Mouse (Mus musculus) erythroblast, embryonic 14.5 days (primary cell): Measurements from ENCODE around the gene Dffa. TPM values are rescaled to one million over a fixed set of nuclear protein-coding genes. Genes with fewer than 3 reads are reported as not detected.

Source experiments
- H3K27me3 ChIP-seq: 2 replicates; pipeline ENCODE4 v1.6.1; 2012; ENCODE audit warnings: inconsistent platforms; ENCODE audit not compliant: control insufficient read depth
- H3K36me3 ChIP-seq: 2 replicates; pipeline ENCODE4 v1.6.1; 2012; ENCODE audit warnings: mild to moderate bottlenecking, inconsistent platforms; ENCODE audit not compliant: control insufficient read depth
- H3K4me1 ChIP-seq: 2 replicates; pipeline ENCODE4 v1.6.1; 2012; ENCODE audit warnings: inconsistent platforms; ENCODE audit not compliant: control insufficient read depth
- H3K4me3 ChIP-seq: replicated peaks from 2 replicates; pipeline ENCODE3; 2012; ENCODE audit warnings: moderate library complexity, mild to moderate bottlenecking, inconsistent platforms
- H3K9me3 ChIP-seq: 2 replicates; pipeline ENCODE4 v1.6.1; 2012; ENCODE audit warnings: low read length, inconsistent platforms, mixed read lengths; ENCODE audit not compliant: control insufficient read depth
- GATA1 ChIP-seq: IDR thresholded peaks from 2 replicates; pipeline ENCODE4 v1.6.1; 2012; ENCODE audit warnings: low read length, inconsistent platforms, mixed read lengths
- TAL1 ChIP-seq: IDR thresholded peaks from 3 replicates; pipeline ENCODE4 v1.6.1; 2012; ENCODE audit warnings: low read length, inconsistent platforms, mixed read lengths
- polyA plus RNA-seq: library from polyadenylated mRNA; stranded (reverse); fragments of >175 nt; gene quantifications from 2 replicates; pipeline ENCODE4 v1.2.3, GENCODE M21; 2012

The Dffa gene
- polyA plus RNA-seq, 1 experiment, result 0.24 TPM

- TF ChIP-seq GATA1 (no peak), TAL1 (no peak)
- Histone ChIP-seq H3K36me3 (peaks cover 33% of the 10 kb centered on the region), H3K27me3 (no peaks in the 10 kb centered on the region), H3K4me1 (peaks cover 10% of the 10 kb centered on the region), H3K9me3 (no peaks in the 10 kb centered on the region), H3K4me3 (no peak overlapping the region)
These were observed 19.5 kb downstream of the Dffa start for GRCm38 (mm10) chr4:149123432-149123831.

GRCm38 (mm10) chr4:149125341-149126114, 21.6 kb downstream of the Dffa start:
- no peaks in the 10 kb centered on the region for H3K27me3 ChIP-seq
- no peak overlapping the region for H3K4me3 ChIP-seq
- no peak for TF ChIP-seq TAL1
- TF ChIP-seq GATA1, result no peak
- H3K4me1 ChIP-seq, result peaks cover 2% of the 10 kb centered on the region
- no peaks in the 10 kb centered on the region for H3K9me3 ChIP-seq
- H3K36me3 ChIP-seq, result peaks cover 41% of the 10 kb centered on the region

GRCm38 (mm10) chr4:149126115-149126509, 22.2 kb downstream of the Dffa start:
- Histone ChIP-seq H3K27me3 (no peaks in the 10 kb centered on the region), H3K36me3 (peaks cover 46% of the 10 kb centered on the region)

DNA sequence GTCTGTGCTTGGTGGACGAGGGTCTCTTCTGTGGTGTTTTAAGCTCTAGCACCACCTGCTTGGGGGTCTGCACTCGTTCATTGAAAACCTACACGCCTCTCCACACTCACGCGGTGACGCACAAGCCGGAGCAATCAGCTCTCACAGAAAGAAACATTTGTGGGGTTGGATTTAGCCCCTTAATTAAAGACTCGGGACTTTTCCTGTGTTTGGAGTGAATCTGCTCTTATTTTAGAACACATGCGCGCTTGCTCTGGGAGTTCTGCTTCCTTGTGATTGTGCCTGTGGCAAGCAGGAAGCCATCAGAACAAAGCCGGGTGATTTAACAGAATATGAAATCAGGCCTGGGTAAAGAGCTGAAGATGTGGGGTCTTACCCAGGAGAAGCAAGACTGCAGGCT, 22.7 kb downstream of the Dffa start, which contains the start of gene Cort:
Gene Cort (minus strand): TSS at position 101 of the 400 bp plus-strand sequence.
- peaks cover 51% of the 10 kb centered on the region for H3K36me3 ChIP-seq
- no peak for TF ChIP-seq GATA1
- TF ChIP-seq TAL1, result no peak
- H3K4me3 ChIP-seq, result no peak within 1 kb of the TSS
- H3K27me3 ChIP-seq, result no peaks in the 10 kb centered on the region
- no peaks in the 10 kb centered on the region for H3K9me3 ChIP-seq
- H3K4me1 ChIP-seq, result peaks cover 2% of the 10 kb centered on the region

More at GRCm38 (mm10) chr4:149126115-149126509, 22.2 kb downstream of the Dffa start:
- Histone ChIP-seq H3K4me3 (no peak overlapping the region), H3K4me1 (peaks cover 2% of the 10 kb centered on the region), H3K9me3 (no peaks in the 10 kb centered on the region)
- TF ChIP-seq TAL1 (no peak), GATA1 (no peak)

DNA sequence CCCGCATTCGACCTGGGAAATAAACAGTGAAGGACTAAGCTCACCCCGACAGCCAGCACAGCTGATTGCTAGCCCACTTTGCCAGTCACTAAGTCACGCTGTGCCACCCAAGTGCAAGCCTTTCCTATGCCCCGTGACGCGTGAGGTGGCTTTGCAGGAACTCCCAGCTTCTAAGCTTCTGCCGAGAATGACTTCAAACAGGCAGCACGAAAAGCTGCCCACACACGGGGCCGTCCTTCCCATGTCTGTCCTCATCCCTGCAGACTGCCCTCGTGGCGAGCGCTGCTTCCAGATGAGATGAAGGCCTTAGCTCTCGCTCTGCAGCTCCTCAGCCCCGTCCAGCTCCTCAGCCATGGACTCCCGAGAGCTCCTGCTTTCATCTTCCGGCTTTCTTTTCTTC, 24.5 kb downstream of the Dffa start:
- Histone ChIP-seq H3K4me1 (peaks cover under 1% of the 10 kb centered on the region), H3K9me3 (no peaks in the 10 kb centered on the region), H3K36me3 (peaks cover 61% of the 10 kb centered on the region), H3K4me3 (no peak overlapping the region), H3K27me3 (no peaks in the 10 kb centered on the region)
- TF ChIP-seq TAL1 (no peak), GATA1 (no peak)

- H3K36me3 ChIP-seq, result peaks cover 56% of the 10 kb centered on the region
- peaks cover 3% of the 10 kb centered on the region for H3K4me1 ChIP-seq
- no peak for TF ChIP-seq GATA1
- no peak for TF ChIP-seq TAL1
- H3K9me3 ChIP-seq, result no peaks in the 10 kb centered on the region
- no peaks in the 10 kb centered on the region for H3K27me3 ChIP-seq
- no peak overlapping the region for H3K4me3 ChIP-seq
These were observed 27.2 kb downstream of the Dffa start for GRCm38 (mm10) chr4:149131021-149131752.

GRCm38 (mm10) chr4:149131789-149132565, 28.0 kb downstream of the Dffa start:
- Histone ChIP-seq H3K27me3 (no peaks in the 10 kb centered on the region), H3K4me3 (no peak overlapping the region)

DNA sequence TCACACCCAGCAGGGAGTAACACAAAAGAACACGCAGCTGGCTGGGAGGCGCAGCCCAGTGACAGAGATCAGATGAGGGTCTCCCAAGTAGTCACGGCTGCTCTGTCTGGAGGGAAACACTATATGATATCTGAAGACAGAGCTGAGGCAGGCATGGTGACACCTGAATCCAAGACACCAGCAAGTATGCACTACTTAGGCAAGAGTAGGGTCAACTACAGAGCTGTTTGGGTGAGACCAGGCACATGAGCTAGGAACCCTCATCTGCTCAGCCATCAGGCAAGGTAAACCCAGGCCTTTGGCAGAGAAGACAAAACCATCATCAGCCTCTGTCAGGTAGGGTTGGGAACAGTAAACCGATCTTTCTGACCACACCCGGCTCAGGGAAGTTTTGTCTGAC, 29.4 kb downstream of the Dffa start:
- no peak for TF ChIP-seq TAL1
- no peak for TF ChIP-seq GATA1
- Histone ChIP-seq H3K27me3 (no peaks in the 10 kb centered on the region), H3K4me3 (no peak overlapping the region), H3K36me3 (peaks cover 36% of the 10 kb centered on the region), H3K4me1 (peaks cover 13% of the 10 kb centered on the region), H3K9me3 (no peaks in the 10 kb centered on the region)

More at GRCm38 (mm10) chr4:149131789-149132565, 28.0 kb downstream of the Dffa start:
- TF ChIP-seq GATA1, result no peak
- Histone ChIP-seq H3K4me1 (peaks cover 11% of the 10 kb centered on the region), H3K9me3 (no peaks in the 10 kb centered on the region), H3K36me3 (peaks cover 50% of the 10 kb centered on the region)
